Mouse (Mus musculus): ENCODE measurements around the gene St8sia1.

GRCm38 (mm10) chr6:142799704-142800374 is 164.4 kb downstream of the St8sia1 start:
- TF ChIP-seq CTCF (IDR thresholded peaks at IDR 0.05; ENCODE audit: control insufficient read depth, insufficient read depth, insufficient replicate concordance, low read depth, low read length) (no peak), POLR2A (IDR thresholded peaks at IDR 0.05; ENCODE audit: control insufficient read depth, low read depth, low read length) (no peak)
